Mouse (Mus musculus) CD4-positive, CD25-positive, alpha-beta regulatory T cell, adult 4 months (primary cell): ENCODE data around the gene Olfr418. TPM values are rescaled to one million over a fixed set of nuclear protein-coding genes. Genes with fewer than 3 reads are reported as not detected.
"Not testable (repeated sequence)": the region's sequence is repeated elsewhere in the genome, so short reads cannot be mapped to it uniquely, and the experiment has no call there.

Experiments used
- ATAC-seq: one replicate; pipeline ENCODE4 v1.8.0; 2017
- polyA plus RNA-seq, 2 experiments: library from polyadenylated mRNA; unstranded; fragments of 100-300 nt; shearing (Covaris generic); gene quantifications; one replicate each; pipeline ENCODE4 v1.2.1; 2017

Olfr418 gene
- polyA plus RNA-seq: not detected

DNA sequence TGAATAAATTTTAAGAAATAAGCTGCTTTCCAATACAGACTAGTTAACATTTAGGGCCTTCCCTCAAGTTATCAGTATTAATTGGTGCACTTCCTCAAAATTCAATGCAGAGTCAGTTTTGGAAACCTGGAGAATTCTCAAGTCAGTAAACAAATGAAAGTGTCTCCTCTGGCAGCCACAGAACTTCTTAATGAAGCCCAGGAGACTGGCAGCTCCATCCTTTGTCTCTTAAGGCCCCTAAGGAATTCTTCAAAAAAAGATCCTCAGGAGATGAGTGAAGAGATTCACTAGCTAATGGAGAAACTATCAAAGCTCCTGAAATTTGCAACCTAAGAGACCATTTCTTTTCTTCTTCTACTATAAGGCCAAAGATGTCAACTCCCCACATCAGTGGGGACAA lies at the start of gene Olfr418:
Gene Olfr418 (plus strand): TSS at position 301 of the 400 bp plus-strand sequence.
- no peak for ATAC-seq

DNA sequence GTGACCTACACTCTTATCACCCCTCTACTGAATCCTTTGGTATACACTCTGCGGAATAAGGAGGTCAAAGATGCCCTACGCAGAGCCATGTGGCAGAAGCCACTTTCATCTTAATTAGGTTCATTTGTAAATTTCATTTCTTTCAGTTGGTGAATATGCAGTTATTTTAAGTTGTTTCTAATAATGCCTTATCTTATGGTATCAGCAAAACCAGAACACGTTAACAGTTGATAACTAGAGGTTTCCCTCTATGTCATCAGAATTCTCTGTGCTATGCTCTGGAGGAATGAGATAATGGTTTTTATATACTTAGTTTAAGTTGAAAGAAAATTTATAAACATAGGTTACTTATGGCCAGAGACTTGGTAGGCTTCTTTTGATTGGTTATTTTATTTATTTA lies 49.3 kb upstream of the Olfr418 start:
- ATAC-seq: no peak

GRCm38 (mm10) chr1:173227081-173227480 lies 38.7 kb upstream of the Olfr418 start, which contains the start of gene Fcer1a:
Gene Fcer1a, minus strand, starts transcription at chr1:173227214.
- no peak for ATAC-seq

DNA sequence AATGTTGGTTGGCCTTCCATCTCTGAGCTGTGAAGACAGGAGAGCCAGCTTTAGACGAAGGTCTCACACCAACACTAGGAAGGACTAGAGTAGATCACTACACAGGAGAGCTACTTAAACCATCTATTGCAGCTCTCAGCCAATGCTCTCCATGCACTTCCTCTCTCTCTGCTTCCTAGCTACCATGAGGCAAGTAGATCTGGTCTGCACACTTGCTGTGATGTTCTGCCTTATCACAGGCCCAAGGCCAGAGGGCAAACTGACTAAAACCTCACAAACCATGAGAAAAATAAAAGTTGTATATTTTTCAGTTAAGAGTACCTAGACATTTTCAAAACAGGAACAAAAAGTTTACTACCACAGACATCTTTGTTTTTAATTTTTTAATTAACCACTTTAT lies 28.8 kb upstream of the Olfr418 start:
- not testable (repeated sequence) for ATAC-seq

GRCm38 (mm10) chr1:173249888-173250287 lies 15.9 kb upstream of the Olfr418 start:
- no peak for ATAC-seq

DNA sequence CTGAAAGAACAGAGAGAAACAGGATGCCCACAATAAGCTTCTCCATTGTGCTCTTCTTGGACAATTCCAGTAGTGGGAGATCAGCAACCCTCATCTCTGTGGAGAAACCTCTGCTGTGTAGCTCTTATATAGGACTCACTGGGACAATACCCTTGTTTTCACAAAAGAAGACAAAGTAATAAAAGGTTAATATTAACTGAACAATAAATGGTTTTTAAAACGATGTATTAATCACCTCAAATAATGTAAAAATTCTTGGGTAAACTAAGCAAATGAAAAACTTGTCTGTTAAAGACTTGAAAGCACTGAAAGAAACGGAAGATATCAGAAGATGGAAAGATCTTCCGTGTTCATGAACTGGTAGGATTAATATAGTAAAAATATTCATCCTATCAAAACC lies 11.9 kb downstream of the Olfr418 start, which contains the start of gene Mptx2:
Gene Mptx2 (minus strand): TSS at position 101 of the 400 bp plus-strand sequence.
- no peak for ATAC-seq

- not testable (repeated sequence) for ATAC-seq
Observed at GRCm38 (mm10) chr1:173302795-173303194, 37.0 kb downstream of the Olfr418 start.

DNA sequence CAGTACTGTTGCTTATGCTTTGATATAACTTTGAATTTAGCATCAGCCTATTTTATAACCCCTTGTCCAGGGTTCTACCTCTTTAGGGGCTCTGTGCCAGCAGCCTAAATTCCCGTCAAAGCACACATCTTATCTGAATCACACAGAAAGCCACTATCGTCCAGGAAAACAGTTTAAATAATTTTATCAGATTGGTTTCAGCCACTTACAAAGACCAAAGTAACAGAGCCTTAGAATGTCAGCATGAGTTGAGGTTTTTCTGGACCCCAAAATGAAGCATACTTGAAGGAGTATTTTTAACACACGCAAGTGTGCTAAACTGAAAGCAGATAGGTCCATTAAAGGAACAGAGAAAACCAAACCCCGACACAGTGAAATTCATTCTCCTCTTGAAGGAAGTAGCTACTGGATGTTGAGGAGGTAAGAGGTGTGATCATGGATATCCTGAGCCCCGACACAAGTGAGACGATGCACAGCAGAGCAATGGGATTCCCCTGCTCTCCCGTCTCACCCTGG lies 47.8 kb downstream of the Olfr418 start:
- ATAC-seq: not testable (repeated sequence)

DNA sequence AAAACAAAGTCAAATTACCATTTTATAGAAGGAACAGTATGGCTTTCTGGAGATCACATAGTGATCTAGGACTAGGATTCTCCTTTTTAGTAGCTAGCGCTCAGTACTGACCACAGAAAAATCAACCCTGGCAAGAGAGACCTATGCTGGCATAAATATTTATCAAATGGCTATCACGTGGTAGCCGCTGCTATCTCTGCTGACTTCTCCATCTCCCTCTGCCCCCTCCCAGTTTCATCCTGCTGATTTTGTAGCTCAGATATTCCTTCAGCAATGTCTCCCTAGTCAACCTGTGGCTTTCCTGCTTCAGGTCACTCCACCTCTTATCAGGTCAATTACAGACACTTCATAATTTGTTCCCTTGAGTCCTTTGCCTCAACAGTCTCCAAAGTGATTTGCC lies 49.9 kb downstream of the Olfr418 start:
- ATAC-seq: no peak

- no peak for ATAC-seq
Observed at GRCm38 (mm10) chr1:173317925-173318477, 52.2 kb downstream of the Olfr418 start.

- ATAC-seq: no peak
Observed at GRCm38 (mm10) chr1:173321593-173322248, 55.9 kb downstream of the Olfr418 start.

DNA sequence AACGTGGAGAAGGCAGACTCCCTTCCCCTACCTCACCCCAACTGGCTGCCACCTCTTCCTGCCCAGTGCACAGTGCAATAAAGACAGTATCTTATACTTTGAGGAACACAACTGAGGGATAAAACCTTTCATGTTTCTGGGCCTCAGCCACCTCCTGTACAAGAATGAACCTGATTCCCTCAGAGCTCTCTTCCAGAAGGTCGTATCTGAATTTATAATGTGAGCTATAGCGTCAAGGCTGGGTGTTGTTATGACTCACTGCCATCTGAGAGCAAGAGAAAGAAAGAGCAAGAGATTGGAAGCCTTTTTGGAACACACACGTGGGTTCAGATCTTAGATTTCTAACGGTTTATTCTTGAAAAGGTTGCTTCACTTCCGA lies 56.4 kb downstream of the Olfr418 start:
- no peak for ATAC-seq

Other genes starting within 250 kb of the Olfr418 start
- not detected for gene Olfr1408, start 128.6 kb upstream of the Olfr418 start, polyA plus RNA-seq
- gene Olfr1406, start 75.4 kb upstream of the Olfr418 start, polyA plus RNA-seq: not detected
- not detected for gene Olfr218, start 68.2 kb upstream of the Olfr418 start, polyA plus RNA-seq
- gene Olfr1404, start 53.6 kb upstream of the Olfr418 start, polyA plus RNA-seq: not detected
- gene Fcer1a, start 38.8 kb upstream of the Olfr418 start, polyA plus RNA-seq: not detected
- not detected for gene Mptx2, start 11.8 kb downstream of the Olfr418 start, polyA plus RNA-seq
- not detected for gene Ackr1, start 67.7 kb downstream of the Olfr418 start, polyA plus RNA-seq
- 10 to 100 TPM; 44.7 to 78.2 TPM for gene Aim2, start 84.9 kb downstream of the Olfr418 start, polyA plus RNA-seq
- not detected for gene Cadm3, start 101.7 kb downstream of the Olfr418 start, polyA plus RNA-seq
- 100 to 1,000 TPM in 1 of 2 experiments, 10 to 100 TPM in 1; 79.8 to 100 TPM for gene Ifi206, start 225.0 kb downstream of the Olfr418 start, polyA plus RNA-seq